Comparison of ENCODE assay signal across 44 mouse cellular contexts in the genomic region with DNA sequence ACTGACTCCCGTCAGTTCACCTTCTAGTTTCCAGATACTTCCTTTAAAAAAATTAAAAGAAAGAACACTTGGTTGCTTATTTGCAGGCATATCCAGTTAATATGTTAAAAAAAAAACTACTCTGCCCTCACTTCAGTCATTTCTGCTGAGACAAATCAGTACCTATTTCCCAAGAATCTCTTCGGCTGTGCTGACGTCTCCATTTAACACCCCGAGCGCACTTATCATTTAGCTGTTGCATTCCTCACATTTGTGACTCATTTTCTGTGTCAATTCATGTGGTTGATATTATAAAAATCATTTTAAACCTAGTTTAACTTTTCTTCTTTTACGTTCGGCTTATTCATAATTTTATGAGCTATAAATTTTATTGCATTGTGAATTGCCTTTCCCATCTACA. TPM values are rescaled to one million over a fixed set of nuclear protein-coding genes. Genes with fewer than 3 reads are reported as not detected.
"Had no signal": no experiment of that assay in that cellular context is flagged by ENCODE, and none has a peak within 500 bp of the region (broad histone marks: within the 10 kb centered on the region; RNA-seq: fewer than 3 reads in every experiment).

No protein-coding gene starts in this region.

- H3K4me2 ChIP-seq: heart, embryonic 11.5 days; heart, embryonic 12.5 days; heart, embryonic 13.5 days; heart, embryonic 15.5 days; hindbrain, embryonic 12.5 days; hindbrain, embryonic 13.5 days; hindbrain, embryonic 14.5 days; hindbrain, embryonic 15.5 days; kidney, embryonic 15.5 days had no signal

- H3K4me1 ChIP-seq: heart, embryonic 10.5 days; heart, embryonic 15.5 days; hindbrain, embryonic 10.5 days; hindbrain, embryonic 12.5 days; hindbrain, embryonic 13.5 days; hindbrain, embryonic 15.5 days; kidney, embryonic 15.5 days had no signal

- H3K4me3 ChIP-seq: heart, embryonic 10.5 days; heart, embryonic 12.5 days; heart, embryonic 13.5 days; heart, embryonic 15.5 days; hindbrain, embryonic 10.5 days; hindbrain, embryonic 12.5 days; hindbrain, embryonic 13.5 days; hindbrain, embryonic 15.5 days; kidney, embryonic 15.5 days; layer of hippocampus, adult 2 months; left cerebral cortex, adult 2 months had no signal

- H3K36me3 ChIP-seq: heart, embryonic 10.5 days; heart, embryonic 12.5 days; heart, embryonic 13.5 days; heart, embryonic 15.5 days; hindbrain, embryonic 10.5 days; hindbrain, embryonic 12.5 days; hindbrain, embryonic 13.5 days; hindbrain, embryonic 15.5 days; kidney, embryonic 15.5 days had no signal

- H3K9ac ChIP-seq: heart, embryonic 12.5 days; heart, embryonic 13.5 days; heart, embryonic 15.5 days; hindbrain, embryonic 12.5 days; hindbrain, embryonic 13.5 days; hindbrain, embryonic 14.5 days; hindbrain, embryonic 15.5 days; kidney, embryonic 15.5 days had no signal

- ATAC-seq: hindbrain, embryonic 16.5 days; hindbrain, postnatal 0 days; inflammation-experienced regulatory T-cells, adult 6 months had no signal

- DNase-seq: heart, postnatal 10 days; heart, postnatal 14 days; heart, postnatal 36 days; kidney, adult 11 months; kidney, adult 18-20 months; kidney, adult 2 months; kidney, adult 8-10 months; kidney, adult 9 months; kidney, postnatal 10 days; kidney, postnatal 14 days; kidney, postnatal 25 days; kidney, postnatal 36 days; kidney, postnatal 4 days; layer of hippocampus, adult 9-11 months; layer of hippocampus, postnatal 36 days had no signal

- H3K9me3 ChIP-seq: heart, embryonic 10.5 days; heart, embryonic 12.5 days; heart, embryonic 13.5 days; heart, embryonic 15.5 days; hindbrain, embryonic 10.5 days; hindbrain, embryonic 12.5 days; hindbrain, embryonic 13.5 days; hindbrain, embryonic 15.5 days; kidney, embryonic 15.5 days had no signal

- H3K27ac ChIP-seq: heart, embryonic 10.5 days; heart, embryonic 13.5 days; heart, embryonic 15.5 days; hindbrain, embryonic 10.5 days; hindbrain, embryonic 12.5 days; hindbrain, embryonic 13.5 days; hindbrain, embryonic 14.5 days; hindbrain, embryonic 15.5 days; hindbrain, postnatal 0 days; kidney, embryonic 15.5 days; kidney, postnatal 0 days; layer of hippocampus, adult 2 months; left cerebral cortex, adult 2 months had no signal

- H3K27me3 ChIP-seq: heart, embryonic 12.5 days; heart, embryonic 13.5 days; heart, embryonic 15.5 days; hindbrain, embryonic 12.5 days; hindbrain, embryonic 13.5 days; hindbrain, embryonic 15.5 days; kidney, embryonic 15.5 days had no signal

RNA-seq across cellular contexts. Expression of a gene that starts 12.7 kb away (rescaled TPM):
- total RNA-seq: heart, adult 8-10 months; heart, postnatal 10 days; heart, postnatal 14 days; heart, postnatal 25 days; heart, postnatal 36 days; hematopoietic stem cell, adult 5-6 weeks; hindbrain, postnatal 0 days; layer of hippocampus, adult 18-20 months; layer of hippocampus, adult 2 months; layer of hippocampus, adult 8-10 months; layer of hippocampus, postnatal 10 days; layer of hippocampus, postnatal 36 days; left cerebral cortex, adult 18-20 months had no signal
- polyA plus RNA-seq: heart, embryonic 10.5 days; heart, embryonic 12.5 days; heart, embryonic 13.5 days; heart, embryonic 16.5 days; hindbrain, embryonic 10.5 days; hindbrain, embryonic 11.5 days; hindbrain, embryonic 12.5 days; hindbrain, embryonic 14.5 days; hindbrain, embryonic 15.5 days; hindbrain, embryonic 16.5 days; inflammation-experienced regulatory T-cells, adult 6 months; intestine, embryonic 14.5 days; kidney, adult 2 months; kidney, embryonic 14.5 days; kidney, embryonic 15.5 days; large intestine, adult 2 months had no signal
